Mouse (Mus musculus) heart, embryonic 16.5 days (tissue): Measurements from ENCODE around the gene Tle3. TPM values are rescaled to one million over a fixed set of nuclear protein-coding genes. Genes with fewer than 3 reads are reported as not detected.

Experiments
- ATAC-seq: fragments of 200-750 bp; cut with Nextera tagmentation; replicated peaks from 2 replicates; pipeline ENCODE4 v1.8.0; 2017; ENCODE audit warnings: moderate number of reproducible peaks; ENCODE audit not compliant: insufficient read depth, low FRiP score; ENCODE audit errors: extremely low read depth
- H3K27ac ChIP-seq: fragments of 300-500 bp; sonication (generic); 2 replicates; pipeline ENCODE4 v1.5.1; 2014; ENCODE audit warnings: mild to moderate bottlenecking, low read length, control low read depth, moderate library complexity
- H3K27me3 ChIP-seq: fragments of 300-500 bp; sonication (generic); 2 replicates; pipeline ENCODE4 v1.6.1; 2014; ENCODE audit warnings: low read length, mixed read lengths; ENCODE audit not compliant: control insufficient read depth, insufficient read depth
- H3K36me3 ChIP-seq: fragments of 300-500 bp; sonication (generic); 2 replicates; pipeline ENCODE4 v1.6.1; 2014; ENCODE audit not compliant: control insufficient read depth, insufficient read depth
- H3K4me1 ChIP-seq: fragments of 300-500 bp; sonication (generic); 2 replicates; pipeline ENCODE4 v1.6.1; 2014; ENCODE audit warnings: low read length, mixed read lengths; ENCODE audit not compliant: control insufficient read depth, insufficient read depth
- H3K4me2 ChIP-seq: fragments of 300-500 bp; sonication (generic); 2 replicates; pipeline ENCODE4 v1.6.1; 2014; ENCODE audit warnings: low read depth, mild to moderate bottlenecking, control low read depth, low read length
- H3K4me3 ChIP-seq: fragments of 300-500 bp; sonication (generic); 2 replicates; pipeline ENCODE4 v1.5.1; 2014; ENCODE audit warnings: mild to moderate bottlenecking, control low read depth, low read length
- H3K9ac ChIP-seq: fragments of 300-500 bp; sonication (generic); 2 replicates; pipeline ENCODE4 v1.6.1; 2014; ENCODE audit warnings: low read length, control low read depth
- H3K9me3 ChIP-seq: fragments of 300-500 bp; sonication (generic); replicated peaks from 2 replicates; pipeline ENCODE4 v1.6.1; 2016; ENCODE audit warnings: low read length; ENCODE audit not compliant: control insufficient read depth
- WGBS: fragments of 180-500 bp; shearing (Covaris S2); extraction: QIAGEN DNeasy Blood & Tissue Kit; methylation state at CpG from one replicate; pipeline ENCODE4 v1.1.7; 2014; 5-methylcytosine and 5-hydroxymethylcytosine counted together
- polyA plus RNA-seq: library from polyadenylated mRNA; unstranded; fragments of >200 nt; fragmentation: Nextera tagmentation; extraction: Ambion mirVana; gene quantifications from 2 replicates; pipeline ENCODE4 v1.2.1, GENCODE M21; 2015

Tle3 gene
- polyA plus RNA-seq, 1 experiment from 2014 or later = 10.8 TPM

DNA sequence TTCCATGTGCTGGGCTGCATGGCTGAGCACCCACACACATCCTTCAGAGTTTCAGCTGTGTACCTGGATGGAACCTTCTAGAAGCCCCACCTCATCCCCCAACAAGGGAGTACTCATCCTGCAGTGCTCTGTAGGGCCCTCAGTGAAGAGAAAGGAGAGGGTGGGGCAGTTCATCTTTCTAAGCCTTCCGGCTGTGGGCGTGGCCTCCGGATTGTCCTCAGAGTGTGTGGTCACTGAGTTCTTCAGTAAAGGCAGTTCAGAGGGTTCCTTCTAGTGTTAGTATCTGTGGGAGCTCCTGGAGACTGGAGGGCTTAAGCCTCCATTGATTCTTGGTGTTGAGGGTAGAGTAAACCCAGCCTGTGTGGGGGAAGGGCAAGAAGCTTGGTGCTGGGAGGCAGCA, 22.9 kb downstream of the Tle3 start:
- Histone ChIP-seq H3K9me3 (no peaks in the 10 kb centered on the region), H3K4me2 (no peak overlapping the region), H3K27ac (no peak overlapping the region), H3K4me3 (no peak overlapping the region), H3K4me1 (peaks cover 3% of the 10 kb centered on the region; the same call in 1 of the 2 replicates), H3K36me3 (peaks cover 19% of the 10 kb centered on the region; the same call in 1 of the 2 replicates), H3K9ac (no peak overlapping the region), H3K27me3 (peaks cover 82% of the 10 kb centered on the region)
- WGBS = 93% methylated on average over 3 of the region's 3 CpGs
- ATAC-seq = no peak

DNA sequence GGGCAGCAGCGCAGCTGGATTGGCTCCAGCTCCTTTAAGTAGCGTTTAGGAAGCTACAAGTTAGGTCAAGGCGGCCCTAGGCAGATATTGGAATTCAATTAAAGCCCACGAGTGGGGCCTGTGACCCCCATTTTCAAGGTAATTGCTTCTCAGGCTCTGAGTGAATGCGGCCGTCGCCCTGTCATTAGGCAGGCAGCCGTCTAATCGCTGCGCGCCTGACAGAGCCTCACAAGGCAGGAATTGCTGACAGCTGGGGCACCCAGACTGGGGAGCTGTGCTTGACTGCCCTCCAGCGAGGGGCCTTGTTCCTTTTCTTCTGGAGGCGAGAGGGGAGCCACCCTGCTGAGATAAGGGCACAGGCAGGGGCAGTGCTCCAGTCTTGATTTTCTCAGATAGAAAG, 24.3 kb downstream of the Tle3 start:
- Histone ChIP-seq H3K27me3 (peaks cover 81% of the 10 kb centered on the region), H3K4me1 (peaks cover 3% of the 10 kb centered on the region; the same call in 1 of the 2 replicates)

DNA sequence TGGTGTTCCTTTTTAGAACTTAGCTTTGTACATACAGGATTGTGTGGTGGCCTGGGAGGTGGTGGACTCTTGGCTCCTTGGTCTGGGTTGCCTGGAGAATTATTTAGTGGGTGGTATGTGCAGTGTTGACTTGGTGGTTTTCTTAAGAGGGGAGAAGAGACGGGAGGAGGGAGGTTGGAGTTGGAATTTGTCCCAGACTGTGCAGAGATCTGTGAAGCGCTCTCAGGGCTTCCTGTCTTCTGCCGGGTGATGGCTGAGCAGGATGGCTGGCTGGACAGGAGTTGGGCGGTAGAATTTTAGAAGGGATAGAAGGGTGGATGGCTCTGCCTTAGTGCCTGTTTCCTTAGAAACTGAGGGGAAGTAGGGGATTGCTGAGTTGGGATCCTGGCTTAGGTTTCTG, 25.0 kb downstream of the Tle3 start:
- no peak for ATAC-seq
- peaks cover 81% of the 10 kb centered on the region for H3K27me3 ChIP-seq
- no peak overlapping the region for H3K9ac ChIP-seq
- H3K4me3 ChIP-seq = no peak overlapping the region
- H3K4me1 ChIP-seq = peaks cover 3% of the 10 kb centered on the region; the same call in 1 of the 2 replicates
- no peak overlapping the region for H3K4me2 ChIP-seq
- WGBS = 46% methylated on average over 4 of the region's 4 CpGs
- no peaks in the 10 kb centered on the region for H3K9me3 ChIP-seq
- H3K27ac ChIP-seq = no peak overlapping the region
- H3K36me3 ChIP-seq = peaks cover 21% of the 10 kb centered on the region; the same call in 1 of the 2 replicates

More for the DNA sequence above, 24.3 kb downstream of the Tle3 start:
- H3K36me3 ChIP-seq = peaks cover 21% of the 10 kb centered on the region; the same call in 1 of the 2 replicates
- H3K4me3 ChIP-seq = no peak overlapping the region
- no peak overlapping the region for H3K4me2 ChIP-seq
- H3K9ac ChIP-seq = no peak overlapping the region
- H3K9me3 ChIP-seq = no peaks in the 10 kb centered on the region
- H3K27ac ChIP-seq = no peak overlapping the region
- no peak for ATAC-seq
- WGBS = 51% methylated on average over 13 of the region's 13 CpGs

DNA sequence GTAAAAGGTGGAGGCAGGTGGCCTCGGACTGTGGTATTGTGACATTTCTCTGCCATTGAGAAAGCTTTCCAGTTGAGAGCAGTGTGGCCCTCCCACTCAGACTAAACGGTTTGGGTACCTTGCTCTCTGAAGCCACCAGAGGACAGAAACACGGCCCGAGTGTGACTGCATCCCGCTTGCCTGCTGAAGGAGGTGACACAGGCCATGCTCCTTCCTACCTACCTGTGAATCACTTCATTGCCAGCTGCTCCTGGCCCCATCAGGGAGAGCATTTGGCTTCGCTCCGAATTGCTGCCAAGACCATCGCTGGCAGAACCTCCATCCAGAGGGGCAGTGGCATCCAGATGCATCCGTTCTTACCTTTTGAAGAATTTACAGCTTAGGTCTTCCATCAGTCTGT, 26.0 kb downstream of the Tle3 start:
- Histone ChIP-seq H3K27ac (no peak overlapping the region), H3K9ac (no peak overlapping the region), H3K4me3 (no peak overlapping the region), H3K4me1 (peaks cover 3% of the 10 kb centered on the region; the same call in 1 of the 2 replicates), H3K27me3 (peaks cover 83% of the 10 kb centered on the region), H3K9me3 (no peaks in the 10 kb centered on the region), H3K36me3 (peaks cover 21% of the 10 kb centered on the region; the same call in 1 of the 2 replicates), H3K4me2 (no peak overlapping the region)
- ATAC-seq = no peak
- 91% methylated on average over 9 of the region's 9 CpGs for WGBS

DNA sequence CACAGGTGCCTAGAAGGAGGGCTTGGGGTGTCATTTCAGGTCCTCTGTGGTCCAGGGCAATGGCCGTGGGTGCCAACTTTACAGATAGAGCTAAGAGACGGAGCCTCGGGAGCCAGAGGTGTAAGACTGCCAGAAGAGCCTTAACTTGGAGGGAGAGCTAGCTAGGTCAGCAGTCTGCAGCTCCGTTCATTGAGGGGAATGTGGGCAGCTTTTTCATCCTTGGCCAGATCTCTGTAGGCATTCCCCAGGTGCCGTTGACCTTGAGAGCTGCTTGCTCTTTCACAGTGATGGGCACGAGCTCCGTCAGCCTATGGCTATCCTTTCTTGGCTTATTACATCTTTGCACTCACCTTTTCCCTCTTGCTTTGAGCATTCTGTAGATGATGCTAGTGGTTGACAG, 28.0 kb downstream of the Tle3 start:
- Histone ChIP-seq H3K9me3 (no peaks in the 10 kb centered on the region), H3K4me1 (peaks cover 10% of the 10 kb centered on the region), H3K9ac (no peak overlapping the region), H3K27ac (no peak overlapping the region), H3K4me2 (no peak overlapping the region), H3K36me3 (peaks cover 8% of the 10 kb centered on the region; the same call in 1 of the 2 replicates), H3K27me3 (peaks cover 73% of the 10 kb centered on the region), H3K4me3 (no peak overlapping the region)
- ATAC-seq = no peak
- WGBS = 93% methylated on average over 7 of the region's 7 CpGs

DNA sequence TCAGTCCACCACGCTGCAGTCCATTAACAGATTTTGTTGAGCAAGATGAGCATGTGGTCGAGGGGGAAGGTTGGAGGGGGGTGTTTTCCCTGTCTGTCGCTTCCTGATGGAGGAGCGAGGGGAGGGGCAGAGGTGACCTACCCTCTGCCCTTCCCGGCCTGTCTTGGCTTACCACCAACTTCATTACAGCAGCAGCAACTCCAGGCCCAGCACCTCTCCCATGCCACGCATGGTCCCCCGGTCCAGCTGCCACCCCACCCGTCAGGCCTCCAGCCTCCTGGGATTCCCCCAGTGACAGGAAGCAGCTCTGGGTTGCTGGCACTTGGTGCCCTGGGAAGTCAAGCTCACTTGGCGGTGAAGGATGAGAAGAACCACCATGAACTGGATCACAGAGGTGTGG, 29.5 kb downstream of the Tle3 start:
- Histone ChIP-seq H3K36me3 (peaks cover 9% of the 10 kb centered on the region; the same call in 1 of the 2 replicates), H3K9ac (no peak overlapping the region), H3K27ac (no peak overlapping the region), H3K9me3 (peaks cover 3% of the 10 kb centered on the region; the same call in 1 of the 2 replicates), H3K4me2 (no peak overlapping the region), H3K4me1 (peaks cover 11% of the 10 kb centered on the region), H3K4me3 (no peak overlapping the region), H3K27me3 (peaks cover 74% of the 10 kb centered on the region)
- ATAC-seq = no peak
- WGBS = 65% methylated on average over 9 of the region's 9 CpGs

DNA sequence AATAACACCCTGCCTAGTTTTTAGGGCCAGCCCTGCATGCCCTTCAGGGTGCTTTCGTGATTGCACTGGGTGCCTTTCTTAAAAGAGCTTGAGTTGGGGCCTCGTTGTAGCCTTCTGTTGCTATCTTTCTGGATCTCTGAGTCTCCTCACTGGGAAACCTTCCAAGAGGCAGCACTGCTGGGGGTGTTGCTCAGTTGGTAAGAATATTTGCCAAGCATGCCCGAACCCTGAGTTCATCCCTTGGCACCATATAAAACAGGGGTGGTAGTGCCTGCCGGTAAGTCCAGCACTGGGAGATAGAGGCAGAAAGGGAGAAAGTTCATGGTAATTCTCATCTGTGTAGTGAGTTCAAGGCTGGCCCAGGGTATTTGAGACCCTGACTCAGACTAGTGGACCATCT, 30.1 kb downstream of the Tle3 start:
- H3K9me3 ChIP-seq = peaks cover 3% of the 10 kb centered on the region; the same call in 1 of the 2 replicates
- H3K9ac ChIP-seq = no peak overlapping the region
- H3K4me2 ChIP-seq = no peak overlapping the region
- peaks cover 13% of the 10 kb centered on the region; the same call in 1 of the 2 replicates for H3K36me3 ChIP-seq
- WGBS = 84% methylated on average over 4 of the region's 4 CpGs
- no peak for ATAC-seq
- peaks cover 80% of the 10 kb centered on the region for H3K27me3 ChIP-seq
- H3K27ac ChIP-seq = no peak overlapping the region
- H3K4me3 ChIP-seq = no peak overlapping the region
- peaks cover 11% of the 10 kb centered on the region for H3K4me1 ChIP-seq

DNA sequence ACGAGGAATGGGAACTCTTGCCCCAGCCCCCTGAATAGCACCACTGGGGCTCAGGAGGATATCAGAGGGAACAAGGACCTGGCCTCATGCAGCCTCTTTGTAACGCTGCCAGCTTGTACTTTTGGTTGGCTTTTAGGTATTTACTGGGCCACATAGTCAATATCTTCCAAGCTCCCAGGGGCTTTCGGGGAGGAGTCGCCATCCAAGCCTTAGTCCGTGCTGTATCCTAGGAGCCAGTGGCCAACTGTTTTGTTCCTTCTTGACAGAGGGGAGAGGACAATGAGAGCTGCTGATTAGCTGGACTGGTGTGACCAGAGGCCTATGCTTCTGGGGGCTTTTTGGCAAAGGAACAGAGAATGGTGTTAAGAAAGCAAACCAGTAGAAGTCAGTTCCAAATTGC, 30.6 kb downstream of the Tle3 start:
- H3K9ac ChIP-seq = no peak overlapping the region
- peaks cover 3% of the 10 kb centered on the region; the same call in 1 of the 2 replicates for H3K9me3 ChIP-seq
- H3K36me3 ChIP-seq = peaks cover 15% of the 10 kb centered on the region
- no peak overlapping the region for H3K4me3 ChIP-seq
- H3K27me3 ChIP-seq = peaks cover 80% of the 10 kb centered on the region
- ATAC-seq = no peak
- H3K4me2 ChIP-seq = no peak overlapping the region
- no peak overlapping the region for H3K27ac ChIP-seq
- WGBS = 85% methylated on average over 5 of the region's 5 CpGs
- peaks cover 11% of the 10 kb centered on the region for H3K4me1 ChIP-seq

DNA sequence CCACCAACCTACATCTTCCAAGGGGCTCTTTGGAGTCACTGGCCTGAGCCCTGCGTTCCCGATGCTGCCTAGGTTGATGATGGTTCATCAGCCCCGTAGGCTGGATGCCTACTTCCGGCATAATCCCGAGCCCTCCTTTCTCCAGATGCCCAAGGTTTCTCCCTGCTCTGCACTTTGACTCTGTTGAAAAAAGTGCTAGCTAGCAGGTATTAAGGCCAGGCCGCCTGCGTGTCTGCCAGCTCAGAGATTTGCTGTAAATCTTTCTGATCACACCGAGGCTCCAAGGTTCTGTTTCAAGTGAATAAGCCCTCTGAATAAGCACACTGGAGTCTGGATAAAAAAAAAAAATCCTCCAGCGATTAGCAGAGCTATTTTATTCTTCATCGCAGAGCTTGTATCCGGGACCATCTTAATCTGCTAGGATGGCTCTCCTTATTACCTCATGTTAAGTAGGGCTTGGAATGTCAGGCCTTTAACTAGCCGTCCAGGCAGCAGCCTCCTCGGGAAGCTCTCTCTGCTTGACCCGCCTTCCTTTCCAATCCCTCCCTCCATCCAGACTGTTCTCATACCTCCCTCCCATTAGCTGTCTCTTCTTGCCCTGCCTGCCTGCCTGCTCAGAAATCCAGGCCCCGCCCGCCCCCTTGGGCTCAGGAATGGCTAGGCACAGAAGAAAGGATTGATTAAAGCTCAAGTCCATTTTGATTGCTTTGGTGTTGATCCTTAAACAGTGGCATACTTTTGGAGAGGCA, 31.9 kb downstream of the Tle3 start:
- H3K4me2 ChIP-seq = no peak overlapping the region

More for the DNA sequence above, 31.9 kb downstream of the Tle3 start:
- peaks cover 3% of the 10 kb centered on the region; the same call in 1 of the 2 replicates for H3K9me3 ChIP-seq
- H3K9ac ChIP-seq = no peak overlapping the region
- H3K27ac ChIP-seq = no peak overlapping the region
- H3K4me3 ChIP-seq = no peak overlapping the region
- H3K27me3 ChIP-seq = peaks cover 80% of the 10 kb centered on the region
- no peak for ATAC-seq
- H3K36me3 ChIP-seq = peaks cover 23% of the 10 kb centered on the region
- peaks cover 11% of the 10 kb centered on the region for H3K4me1 ChIP-seq
- WGBS = 71% methylated on average over 16 of the region's 16 CpGs
